Mouse (Mus musculus): Measurements from ENCODE around the gene Olfr497. TPM values are rescaled to one million over a fixed set of nuclear protein-coding genes. Genes with fewer than 3 reads are reported as not detected.

The Olfr497 gene
- polyA plus RNA-seq (2015; fragmentation: Nextera tagmentation; extraction: Ambion mirVana) = not detected in 2 replicates

DNA sequence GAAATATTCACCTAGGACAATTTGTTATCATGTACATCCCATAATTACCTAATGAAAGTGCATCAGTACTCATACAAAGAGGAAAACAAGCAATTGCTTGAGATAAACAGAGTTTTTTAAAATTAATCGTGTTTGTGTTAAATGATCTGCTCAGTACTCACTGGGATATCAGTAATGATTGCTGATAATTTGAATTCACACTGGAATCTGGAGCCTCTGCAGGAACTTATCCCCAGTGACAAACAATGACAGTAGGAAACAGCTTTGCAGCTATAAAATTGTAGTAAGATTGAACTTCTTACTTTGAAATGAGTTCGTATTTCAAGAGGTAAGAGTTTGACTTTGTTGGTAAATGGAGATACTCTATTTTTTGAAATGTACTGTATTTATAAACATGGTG is at the start of gene Olfr497:
Gene Olfr497, plus strand, starts transcription at position 301 of the 400 bp plus-strand sequence.
- Histone ChIP-seq H3K27ac (replicated peaks) (no peak within 1 kb of the TSS), H3K36me3 (ENCODE audit: control insufficient read depth, insufficient read depth, low read length) (no peaks in the 10 kb centered on the region), H3K9me3 (ENCODE audit: control insufficient read depth, low read length) (no peaks in the 10 kb centered on the region), H3K9ac (ENCODE audit: low read length) (no peak within 1 kb of the TSS), H3K27me3 (ENCODE audit: control insufficient read depth, insufficient read depth, low read length) (no peaks in the 10 kb centered on the region), H3K4me1 (replicated peaks; ENCODE audit: control insufficient read depth, insufficient read depth) (no peaks in the 10 kb centered on the region), H3K4me2 (replicated peaks; ENCODE audit: low read depth) (no peak within 1 kb of the TSS), H3K4me3 (ENCODE audit: low read depth, low read length) (no peak within 1 kb of the TSS)
- TF ChIP-seq CTCF (IDR thresholded peaks at IDR 0.05; ENCODE audit: low read depth) (no peak), EP300 (optimal IDR thresholded peaks at IDR 0.05) (no peak)
- ATAC-seq (ENCODE audit: low FRiP score, low TSS enrichment) = no peak
- no peak for DNase-seq (ENCODE audit: low spot score)
- WGBS = 79% methylated on average over 2 of the region's 2 CpGs

DNA sequence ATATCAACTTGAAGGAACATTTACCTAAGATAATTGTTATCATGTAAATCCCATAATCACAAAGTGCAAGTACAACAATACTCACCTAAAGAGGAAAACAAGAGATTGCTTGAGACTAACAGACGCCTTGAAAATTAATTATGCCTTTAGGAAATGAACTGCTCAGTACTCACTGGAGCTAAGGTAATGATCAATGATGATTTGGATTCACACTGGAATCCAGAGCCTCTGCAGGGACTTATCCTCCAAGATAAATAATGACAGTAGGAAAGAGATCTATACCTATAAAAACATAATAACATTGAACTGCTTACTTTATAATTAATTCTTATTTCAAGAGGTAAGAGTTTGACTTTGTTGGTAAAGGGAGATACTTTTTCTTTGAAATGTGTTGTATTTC is 27.4 kb upstream of the Olfr497 start, which contains the start of gene Olfr495:
Gene Olfr495, plus strand, starts transcription at position 301 of the 400 bp plus-strand sequence.
- H3K9me3 ChIP-seq (ENCODE audit: control insufficient read depth, low read length) = no peaks in the 10 kb centered on the region
- DNase-seq (ENCODE audit: low spot score) (no peak), ATAC-seq (ENCODE audit: low FRiP score, low TSS enrichment) (no peak)
- no peak within 1 kb of the TSS for H3K4me3 ChIP-seq (ENCODE audit: low read depth, low read length)
- H3K36me3 ChIP-seq (ENCODE audit: control insufficient read depth, insufficient read depth, low read length) = no peaks in the 10 kb centered on the region
- no peak within 1 kb of the TSS for H3K27ac ChIP-seq (replicated peaks)
- no peaks in the 10 kb centered on the region for H3K4me1 ChIP-seq (replicated peaks; ENCODE audit: control insufficient read depth, insufficient read depth)
- H3K9ac ChIP-seq (ENCODE audit: low read length) = no peak within 1 kb of the TSS
- 57% methylated on average over 1 of the region's 1 CpGs for WGBS
- no peak within 1 kb of the TSS for H3K4me2 ChIP-seq (replicated peaks; ENCODE audit: low read depth)
- no peaks in the 10 kb centered on the region for H3K27me3 ChIP-seq (ENCODE audit: control insufficient read depth, insufficient read depth, low read length)
- no peak for TF ChIP-seq EP300 (optimal IDR thresholded peaks at IDR 0.05)
- TF ChIP-seq CTCF (IDR thresholded peaks at IDR 0.05; ENCODE audit: low read depth) = no peak

DNA sequence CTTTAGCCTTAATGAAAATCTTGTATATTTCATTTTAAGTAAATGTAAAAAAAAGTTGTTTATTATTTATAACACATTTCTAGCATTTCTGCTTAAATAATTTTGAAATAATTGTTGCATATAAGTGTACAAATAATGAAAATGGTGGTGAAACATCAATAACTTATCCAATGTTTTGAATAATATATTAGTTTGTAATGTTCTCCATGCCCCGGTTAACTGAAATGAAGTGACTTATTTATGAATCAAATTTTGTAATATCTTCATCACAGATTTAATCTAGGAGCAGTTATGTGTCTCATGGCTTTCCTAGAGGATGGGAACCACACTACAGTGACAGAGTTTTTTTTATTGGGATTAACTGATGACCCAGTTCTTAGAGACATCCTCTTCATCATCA is 44.8 kb downstream of the Olfr497 start, which contains the start of gene Olfr498:
Gene Olfr498, plus strand, starts transcription at position 301 of the 400 bp plus-strand sequence.
- TF ChIP-seq CTCF (IDR thresholded peaks at IDR 0.05; ENCODE audit: low read depth) (no peak), EP300 (optimal IDR thresholded peaks at IDR 0.05) (no peak)
- Histone ChIP-seq H3K27ac (replicated peaks) (no peak within 1 kb of the TSS), H3K4me1 (replicated peaks; ENCODE audit: control insufficient read depth, insufficient read depth) (no peaks in the 10 kb centered on the region), H3K36me3 (ENCODE audit: control insufficient read depth, insufficient read depth, low read length) (no peaks in the 10 kb centered on the region), H3K27me3 (ENCODE audit: control insufficient read depth, insufficient read depth, low read length) (no peaks in the 10 kb centered on the region), H3K4me3 (ENCODE audit: low read depth, low read length) (no peak within 1 kb of the TSS), H3K9me3 (ENCODE audit: control insufficient read depth, low read length) (no peaks in the 10 kb centered on the region), H3K9ac (ENCODE audit: low read length) (no peak within 1 kb of the TSS), H3K4me2 (replicated peaks; ENCODE audit: low read depth) (no peak within 1 kb of the TSS)
- ATAC-seq (ENCODE audit: low FRiP score, low TSS enrichment) = no peak
- 89% methylated on average over 1 of the region's 1 CpGs for WGBS
- no peak for DNase-seq (ENCODE audit: low spot score)

Other genes starting within 250 kb of the Olfr497 start
- not detected in 2 replicates for gene Olfr486, start 247.7 kb upstream of the Olfr497 start, polyA plus RNA-seq (2015; fragmentation: Nextera tagmentation; extraction: Ambion mirVana)
- gene Olfr487, start 205.8 kb upstream of the Olfr497 start, polyA plus RNA-seq (2015; fragmentation: Nextera tagmentation; extraction: Ambion mirVana) = not detected in 2 replicates
- gene Olfr488, start 162.1 kb upstream of the Olfr497 start, polyA plus RNA-seq (2015; fragmentation: Nextera tagmentation; extraction: Ambion mirVana) = not detected in 2 replicates
- gene Olfr490, start 131.5 kb upstream of the Olfr497 start, polyA plus RNA-seq (2015; fragmentation: Nextera tagmentation; extraction: Ambion mirVana) = not detected in 2 replicates
- not detected in 2 replicates for gene Olfr491, start 107.0 kb upstream of the Olfr497 start, polyA plus RNA-seq (2015; fragmentation: Nextera tagmentation; extraction: Ambion mirVana)
- not detected in 2 replicates for gene Olfr492, start 96.7 kb upstream of the Olfr497 start, polyA plus RNA-seq (2015; fragmentation: Nextera tagmentation; extraction: Ambion mirVana)
- gene Olfr493, start 73.4 kb upstream of the Olfr497 start, polyA plus RNA-seq (2015; fragmentation: Nextera tagmentation; extraction: Ambion mirVana) = not detected in 2 replicates
- not detected in 2 replicates for gene Olfr494, start 55.1 kb upstream of the Olfr497 start, polyA plus RNA-seq (2015; fragmentation: Nextera tagmentation; extraction: Ambion mirVana)
- gene Olfr495, start 27.3 kb upstream of the Olfr497 start, polyA plus RNA-seq (2015; fragmentation: Nextera tagmentation; extraction: Ambion mirVana) = not detected in 2 replicates
- gene Olfr498, start 44.9 kb downstream of the Olfr497 start, polyA plus RNA-seq (2015; fragmentation: Nextera tagmentation; extraction: Ambion mirVana) = not detected in 2 replicates
- not detected in 2 replicates for gene Olfr502, start 104.6 kb downstream of the Olfr497 start, polyA plus RNA-seq (2015; fragmentation: Nextera tagmentation; extraction: Ambion mirVana)
- gene Olfr503, start 124.1 kb downstream of the Olfr497 start, polyA plus RNA-seq (2015; fragmentation: Nextera tagmentation; extraction: Ambion mirVana) = not detected in 2 replicates
- not detected in 2 replicates for gene Olfr504, start 145.4 kb downstream of the Olfr497 start, polyA plus RNA-seq (2015; fragmentation: Nextera tagmentation; extraction: Ambion mirVana)
- gene Olfr506, start 190.4 kb downstream of the Olfr497 start, polyA plus RNA-seq (2015; fragmentation: Nextera tagmentation; extraction: Ambion mirVana) = not detected in 2 replicates
- gene Olfr507, start 201.4 kb downstream of the Olfr497 start, polyA plus RNA-seq (2015; fragmentation: Nextera tagmentation; extraction: Ambion mirVana) = not detected in 2 replicates
- not detected in 2 replicates for gene Olfr508, start 209.6 kb downstream of the Olfr497 start, polyA plus RNA-seq (2015; fragmentation: Nextera tagmentation; extraction: Ambion mirVana)
- not detected in 2 replicates for gene Olfr509, start 231.5 kb downstream of the Olfr497 start, polyA plus RNA-seq (2015; fragmentation: Nextera tagmentation; extraction: Ambion mirVana)
- gene Olfr510, start 246.0 kb downstream of the Olfr497 start, polyA plus RNA-seq (2015; fragmentation: Nextera tagmentation; extraction: Ambion mirVana) = not detected in 2 replicates